Mouse (Mus musculus) brain, embryonic 14.5 days (tissue): ENCODE data around the gene 4930568D16Rik.

ENCODE experiments used
- CTCF ChIP-seq: fragments of 200-500 bp; IDR thresholded peaks from 2 replicates; pipeline ENCODE4 v1.5.1; 2012; ENCODE audit warnings: inconsistent platforms, mild to moderate bottlenecking, moderate library complexity, borderline replicate concordance; ENCODE audit not compliant: insufficient read depth, insufficient read length; ENCODE audit errors: extremely low read depth
- POLR2A ChIP-seq: fragments of 200-500 bp; IDR thresholded peaks from 2 replicates; pipeline ENCODE4 v1.6.1; 2012; ENCODE audit warnings: mild to moderate bottlenecking, inconsistent platforms, borderline replicate concordance; ENCODE audit not compliant: poor library complexity, insufficient read depth, insufficient read length, severe bottlenecking; ENCODE audit errors: extremely low read depth

DNA sequence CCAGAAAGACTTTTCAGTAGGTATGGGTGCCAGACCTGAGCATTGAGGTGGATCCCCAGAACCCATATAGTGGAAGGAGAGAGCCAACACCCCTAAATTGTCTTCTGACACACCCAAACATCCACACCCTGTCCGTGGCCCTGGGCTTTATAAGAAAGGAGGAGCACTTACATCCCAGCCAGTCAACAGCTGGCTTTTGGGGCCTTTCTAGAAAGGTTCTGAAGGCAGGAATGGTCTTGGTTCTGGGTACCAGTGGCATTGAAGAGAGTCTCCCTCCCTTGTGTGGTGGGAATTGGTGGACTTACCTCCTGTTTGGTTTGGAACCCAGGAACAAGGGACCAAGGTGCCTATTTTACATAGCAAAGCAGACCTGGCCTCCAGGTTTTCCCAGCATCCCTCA is 39.1 kb upstream of the 4930568D16Rik start:
- TF ChIP-seq CTCF = no peak
- TF ChIP-seq POLR2A = no peak
